Mouse (Mus musculus): Measurements from ENCODE around the gene Ubxn6.
"Not testable (repeated sequence)": the region's sequence is repeated elsewhere in the genome, so short reads cannot be mapped to it uniquely, and the experiment has no call there.

Ubxn6 gene

DNA sequence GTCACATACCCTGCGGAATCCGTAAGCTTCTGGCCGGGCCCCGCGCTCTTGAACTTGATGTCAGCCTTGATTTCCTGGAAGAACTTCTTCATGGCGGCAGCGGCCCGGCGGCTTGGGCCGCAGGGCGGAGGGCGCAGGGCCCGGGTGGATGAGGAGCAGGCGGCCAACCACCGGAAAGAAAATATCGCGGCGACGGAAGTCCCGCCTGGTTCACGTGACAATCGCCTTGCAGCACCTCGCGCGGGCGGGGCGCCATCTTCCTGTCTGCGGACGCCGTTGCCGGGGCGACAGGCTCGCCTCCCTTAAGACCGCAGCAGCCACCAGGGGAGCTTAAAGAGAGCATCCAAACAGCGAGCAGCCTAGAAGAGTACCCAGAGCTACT lies at the start of gene Ubxn6:
Gene Ubxn6 (minus strand): TSS at position 202 of the 382 bp plus-strand sequence.
- peak; percentile 96 to 97 for DNase-seq

DNA sequence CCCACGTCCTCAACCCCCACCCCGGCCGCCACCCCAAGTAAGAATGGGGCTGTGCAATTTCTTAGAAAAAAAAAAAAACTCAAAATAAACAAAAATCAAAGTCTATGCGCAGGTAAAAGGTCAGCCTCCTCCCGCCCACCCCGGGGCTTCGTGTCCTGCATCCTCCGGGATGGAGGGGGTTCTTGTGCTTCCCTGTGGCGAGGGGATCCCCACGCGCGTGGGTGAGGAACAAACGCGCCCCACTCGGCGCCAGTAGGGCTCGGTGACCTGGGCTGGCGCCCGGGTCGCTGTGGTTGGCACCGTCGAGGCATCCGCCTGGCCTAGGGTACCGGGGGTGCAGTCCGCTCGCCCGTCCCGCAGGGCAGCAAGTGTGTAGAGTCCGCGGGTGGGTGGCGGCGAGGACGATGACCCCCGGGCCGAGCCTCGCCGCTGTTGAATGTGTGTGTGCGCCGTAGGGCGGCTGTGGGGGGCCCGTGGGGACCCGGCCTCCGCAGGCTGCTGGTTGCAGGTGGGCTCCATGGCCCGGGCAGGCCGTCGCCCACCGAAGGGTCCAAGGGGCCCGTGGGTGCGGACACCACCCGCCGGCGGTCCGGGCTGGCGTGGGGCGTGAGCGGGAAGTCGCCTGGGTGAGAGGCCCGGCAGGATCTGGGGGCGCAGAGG lies 49.0 kb upstream of the Ubxn6 start:
- no peak for DNase-seq

DNA sequence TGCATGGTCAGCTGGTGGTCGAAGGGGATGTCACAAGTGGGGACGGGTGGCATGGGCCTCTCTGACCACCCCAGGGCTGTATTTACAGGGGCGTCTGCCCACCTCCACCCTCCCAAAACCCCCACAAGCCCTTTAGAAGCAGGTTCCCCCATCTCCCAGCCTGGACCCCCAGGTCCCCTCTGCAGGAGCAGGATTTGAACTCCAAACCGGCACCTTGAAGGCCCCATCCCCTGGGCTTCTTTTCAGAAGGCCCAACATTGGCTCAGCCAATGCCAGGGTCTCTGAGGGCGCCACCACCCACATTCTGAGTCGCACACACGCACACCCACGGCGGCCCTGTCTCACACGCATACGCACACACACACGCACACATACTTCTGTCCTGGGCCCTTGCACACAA lies 48.3 kb upstream of the Ubxn6 start:
- no peak for DNase-seq

DNA sequence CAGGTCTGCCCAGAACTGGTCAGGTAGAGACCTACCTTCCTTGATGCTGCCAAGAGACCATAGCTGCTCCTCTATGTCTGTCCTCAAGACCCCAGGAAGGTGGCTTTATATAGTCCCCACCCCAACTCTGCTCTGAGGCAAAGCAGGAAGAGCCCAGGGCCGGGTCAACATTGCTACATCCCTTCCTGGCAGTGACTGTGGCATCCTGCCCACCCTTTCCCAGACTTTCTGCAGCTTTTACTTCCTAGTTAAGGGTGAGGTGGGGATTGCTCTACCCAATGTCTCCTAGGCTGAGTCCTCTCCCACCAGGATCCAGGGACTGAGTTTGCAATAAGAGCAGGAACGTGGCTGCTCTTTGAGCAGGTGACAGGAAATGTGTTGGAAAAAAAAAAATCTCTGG lies 47.0 kb upstream of the Ubxn6 start, which contains the start of gene Lrg1:
Gene Lrg1 (minus strand): TSS at position 176 of the 400 bp plus-strand sequence.
- peak; percentile 66 to 69 for DNase-seq

DNA sequence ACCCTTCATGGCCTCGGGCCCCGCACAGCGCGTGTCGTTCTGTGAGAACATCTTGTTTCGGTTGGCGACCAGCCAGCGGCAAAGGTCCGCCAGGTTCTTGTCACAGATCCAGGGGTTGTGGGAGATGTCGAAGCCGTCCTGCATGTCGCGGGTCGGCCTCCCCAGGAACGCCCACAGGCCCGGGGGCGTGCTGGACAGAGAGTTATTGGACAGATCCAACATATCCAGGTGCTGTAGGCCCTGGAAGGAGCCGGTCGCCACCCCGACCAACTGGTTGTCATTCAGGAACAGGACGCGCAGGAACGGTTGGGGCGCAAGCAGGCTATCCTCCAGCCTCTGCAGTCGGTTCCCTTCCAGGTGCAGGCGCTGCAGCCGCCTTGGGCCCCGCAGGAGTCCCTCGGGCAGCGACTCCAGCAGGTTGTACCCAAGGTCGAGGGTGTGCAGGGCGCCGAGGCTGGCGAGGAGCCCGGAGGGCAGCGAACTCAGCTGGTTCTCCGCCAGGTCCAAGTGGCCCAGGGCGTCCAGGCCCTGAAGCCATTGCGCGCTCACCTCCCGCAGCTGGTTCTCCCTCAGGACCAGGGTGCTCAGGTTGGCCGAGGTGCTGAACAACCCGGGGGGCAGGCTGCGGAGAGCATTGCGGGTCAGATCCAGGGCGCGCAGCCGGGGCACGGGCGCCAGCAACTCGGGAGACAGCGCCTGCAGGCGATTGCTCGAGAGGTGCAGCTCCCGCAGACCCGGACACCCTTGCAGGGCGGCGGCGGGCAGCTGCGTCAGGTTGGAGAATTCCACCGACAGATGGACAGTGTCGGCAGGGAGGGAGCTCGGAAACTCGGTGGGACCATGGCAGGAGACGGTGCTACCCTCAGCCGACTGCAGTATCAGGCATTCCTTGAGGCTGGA lies 45.4 kb upstream of the Ubxn6 start:
- peak; percentile 59 to 73 for DNase-seq

DNA sequence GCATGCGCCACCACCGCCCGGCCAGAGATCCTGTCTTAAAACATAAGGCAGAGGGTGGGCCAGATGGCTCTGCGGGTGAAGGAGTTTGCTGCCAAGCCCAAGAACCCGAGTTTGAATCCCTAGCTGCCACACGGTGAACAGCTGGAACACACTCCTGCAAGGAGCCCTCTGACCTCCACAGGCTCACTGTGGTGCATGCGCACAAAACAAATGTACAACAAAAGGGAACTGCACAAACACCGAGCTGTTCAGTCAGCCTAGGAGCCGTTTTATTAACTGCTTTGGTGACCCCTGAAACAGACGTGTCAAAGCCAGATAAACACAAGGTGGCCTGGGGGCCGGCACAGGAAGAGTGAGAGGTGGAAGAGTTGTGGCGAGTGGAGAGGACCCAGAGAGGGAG lies 44.6 kb upstream of the Ubxn6 start:
- no peak for DNase-seq

DNA sequence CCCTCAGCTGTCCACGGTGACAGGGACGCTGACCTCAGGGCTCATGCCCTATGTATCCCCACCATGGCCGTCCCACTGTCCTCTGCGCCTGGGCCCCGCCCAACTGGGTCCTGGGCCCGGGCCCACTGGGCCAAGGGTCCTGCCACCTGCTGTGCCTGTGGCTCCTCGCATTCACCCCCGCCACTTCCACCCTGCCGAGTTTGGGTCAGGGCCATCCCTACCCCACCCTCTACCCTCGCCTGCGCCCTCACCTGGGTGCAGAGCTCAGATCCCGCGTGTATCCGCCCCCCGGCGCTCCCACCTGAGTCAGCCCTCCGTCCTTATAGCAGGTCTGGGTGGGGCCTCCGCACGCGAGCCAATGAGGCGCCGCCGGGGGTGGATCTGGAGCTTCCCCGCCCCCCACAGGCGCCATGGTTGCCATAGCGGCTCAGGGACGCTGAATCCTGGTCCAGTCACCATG lies 42.5 kb upstream of the Ubxn6 start, which contains the start of gene Plin5:
Gene Plin5 (minus strand): TSS at position 346 of the 460 bp plus-strand sequence.
- DNase-seq, result peak; percentile 66 to 76

DNA sequence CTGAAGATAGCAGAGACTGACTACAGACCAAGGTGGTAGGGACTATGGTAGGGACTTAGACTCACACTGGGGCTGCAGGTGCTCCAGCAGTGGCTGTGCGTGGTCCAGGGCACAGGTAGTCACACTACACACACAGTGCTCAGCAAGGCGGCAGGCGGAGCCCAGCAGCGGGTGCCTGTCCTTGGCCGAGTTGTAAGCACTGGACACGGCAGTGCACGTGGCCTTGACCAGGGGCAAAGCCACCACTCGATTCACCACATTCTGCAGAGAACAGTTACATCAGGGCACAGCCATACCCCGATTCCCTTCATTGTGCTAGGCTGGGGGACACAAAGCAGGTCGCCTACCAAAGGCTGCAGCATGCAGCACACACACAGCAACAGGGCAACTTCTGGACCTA lies 41.4 kb upstream of the Ubxn6 start:
- no peak for DNase-seq

DNA sequence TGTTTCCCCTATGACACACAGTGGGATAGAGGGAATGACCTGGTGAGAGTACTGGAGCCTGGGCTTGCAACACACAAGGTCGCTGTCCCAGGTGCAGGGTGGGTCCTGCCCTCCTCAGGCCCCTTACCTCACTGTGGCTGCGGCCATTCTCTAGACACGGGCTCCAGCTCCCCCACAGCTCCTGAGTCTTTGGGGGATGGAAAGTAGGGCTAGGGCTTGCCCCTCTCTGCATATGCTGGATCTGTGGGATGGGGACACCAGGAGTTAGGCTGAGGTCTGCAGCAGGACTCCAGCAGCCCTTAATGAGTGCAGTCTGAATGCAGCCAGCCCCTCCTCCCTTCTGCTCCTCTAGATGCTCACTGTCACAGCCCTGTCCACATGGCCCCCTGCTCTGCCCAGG lies 37.9 kb upstream of the Ubxn6 start:
- DNase-seq, result no peak

DNA sequence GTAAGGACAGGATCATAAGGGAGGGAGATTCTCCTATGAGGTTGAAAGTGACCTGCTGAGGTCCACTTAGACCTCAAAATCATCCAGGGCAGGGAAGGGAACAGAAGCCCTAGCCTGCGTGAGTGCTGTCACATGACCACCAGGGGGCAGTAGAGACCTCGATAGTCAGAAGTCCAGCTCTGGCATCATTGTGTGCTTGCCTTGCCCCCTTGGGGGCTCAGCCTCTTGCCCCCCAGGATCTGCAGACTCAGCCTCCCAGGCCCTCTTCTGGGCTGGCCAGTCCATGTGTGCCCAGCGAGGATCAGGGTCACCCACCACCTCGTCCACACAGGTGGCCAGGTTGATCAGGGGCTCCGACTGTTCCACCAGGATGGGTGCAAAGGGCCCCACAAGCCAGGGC lies 37.0 kb upstream of the Ubxn6 start:
- peak; percentile 34 to 69 for DNase-seq

DNA sequence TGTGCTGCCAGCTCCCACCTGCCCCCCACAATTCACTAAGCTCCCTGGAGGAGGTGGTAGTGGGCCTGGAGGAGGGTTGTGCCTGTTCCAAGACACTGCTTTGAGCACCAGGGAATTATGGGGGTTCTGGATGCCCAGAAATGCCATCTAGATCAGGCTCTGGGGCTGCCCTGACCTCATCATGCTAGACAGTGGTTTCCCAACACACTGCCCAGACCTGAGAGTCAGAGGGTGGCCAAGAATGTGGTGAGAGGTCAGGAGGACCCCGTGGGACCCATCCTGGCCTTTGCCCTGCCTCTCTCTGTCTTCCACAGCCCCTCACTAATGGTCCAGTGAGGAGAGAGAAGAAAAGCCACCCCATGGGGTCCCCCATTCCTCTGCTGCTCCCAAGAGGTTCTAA lies 36.2 kb upstream of the Ubxn6 start:
- no peak for DNase-seq

DNA sequence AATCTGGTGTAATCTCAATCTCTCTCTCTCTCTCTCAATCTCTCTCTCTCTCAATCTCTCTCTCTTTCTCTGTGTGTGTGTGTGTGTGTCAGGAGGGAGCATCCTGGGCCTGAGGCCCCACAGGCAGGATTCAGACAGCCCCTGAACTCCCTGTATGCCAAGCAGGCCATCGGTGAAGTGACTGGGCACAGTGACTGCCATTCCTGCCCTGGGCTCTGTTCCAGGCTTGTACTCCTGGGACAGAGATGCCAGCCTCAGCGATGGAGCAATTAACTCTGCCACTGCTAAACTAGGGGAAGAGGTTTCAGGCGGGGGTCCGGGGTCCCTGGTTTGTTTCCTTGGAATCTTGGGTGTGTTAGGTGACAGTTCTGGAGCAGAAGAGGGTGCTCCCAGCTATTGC lies 35.7 kb upstream of the Ubxn6 start:
- no peak for DNase-seq

DNA sequence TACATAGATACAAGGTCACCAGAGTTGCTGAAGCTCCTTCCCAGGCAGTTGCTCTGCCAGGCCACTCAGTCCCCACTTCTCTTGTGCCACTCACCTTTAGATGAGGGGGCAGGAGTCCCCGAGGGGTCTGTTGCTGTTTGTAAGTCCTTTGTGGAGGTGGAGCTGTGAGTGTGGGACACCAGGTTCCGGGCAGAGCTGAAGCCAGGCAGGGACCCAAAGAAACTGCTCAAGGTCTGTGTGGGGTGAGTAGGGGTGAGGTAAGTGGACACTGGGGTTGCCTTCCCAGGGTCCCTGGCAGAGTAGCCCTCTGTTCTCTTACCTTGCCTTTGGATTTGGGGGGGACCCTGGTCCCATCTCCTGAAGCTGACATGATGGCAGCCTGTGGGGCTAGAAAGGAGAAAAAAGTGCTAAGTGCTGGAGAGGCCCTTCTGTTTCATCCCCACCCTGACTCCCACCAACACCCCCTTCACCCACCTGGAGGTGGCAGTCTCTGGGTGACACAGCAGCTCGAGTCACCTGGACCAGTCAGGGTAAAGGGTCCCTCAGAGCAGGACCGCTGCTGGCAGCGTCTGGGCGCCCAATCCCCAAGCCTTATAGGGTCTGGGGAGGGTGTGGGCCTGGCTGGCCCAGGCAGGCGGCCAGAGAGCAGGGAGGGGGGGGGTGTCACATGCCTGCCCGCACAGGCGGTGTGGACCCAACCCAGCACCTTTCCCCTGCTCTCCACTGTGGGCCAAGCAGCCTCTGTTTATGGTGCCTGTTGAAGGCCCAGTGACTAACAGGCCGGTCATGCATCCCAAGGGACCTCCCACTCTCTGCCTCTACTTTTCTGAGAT lies 34.6 kb upstream of the Ubxn6 start, which contains the start of gene Plin4:
Gene Plin4 (minus strand): TSS at position 585 of the 833 bp plus-strand sequence.
- no peak for DNase-seq

DNA sequence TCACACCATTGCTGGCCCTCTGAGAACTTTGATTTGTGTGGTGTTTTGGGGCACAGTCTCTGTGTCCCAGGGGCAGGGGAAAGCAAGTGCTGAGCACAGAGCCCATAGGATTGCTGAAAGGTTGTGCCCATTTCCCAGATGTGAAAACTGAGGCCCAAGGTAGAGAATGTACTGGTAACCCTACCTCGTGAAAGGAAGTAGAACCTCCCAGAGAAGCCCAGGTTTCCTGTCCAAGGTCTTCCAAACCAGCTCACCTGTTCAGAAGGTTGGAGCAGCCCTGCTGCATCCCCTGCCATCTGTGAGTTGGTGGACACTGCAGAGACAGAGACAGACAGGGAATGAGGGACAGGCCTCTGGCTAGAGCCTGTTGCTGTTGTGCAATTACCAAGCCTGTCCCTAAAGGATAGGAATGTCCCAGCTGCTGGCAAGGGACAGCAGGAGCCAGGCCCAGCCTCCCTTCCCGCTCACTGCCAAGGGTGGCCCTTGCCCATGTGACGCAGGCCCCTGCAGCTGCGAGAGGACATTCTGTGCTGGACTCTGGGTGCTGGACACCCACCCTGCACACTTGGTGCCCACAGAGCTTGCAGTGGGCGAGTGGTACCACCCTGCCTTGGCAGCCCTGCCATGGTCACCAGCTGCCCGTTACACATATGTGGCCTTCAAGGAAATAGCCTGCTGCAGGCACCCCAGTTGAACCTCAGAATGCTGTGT lies 33.7 kb upstream of the Ubxn6 start:
- DNase-seq, result peak; percentile 55 to 66

DNA sequence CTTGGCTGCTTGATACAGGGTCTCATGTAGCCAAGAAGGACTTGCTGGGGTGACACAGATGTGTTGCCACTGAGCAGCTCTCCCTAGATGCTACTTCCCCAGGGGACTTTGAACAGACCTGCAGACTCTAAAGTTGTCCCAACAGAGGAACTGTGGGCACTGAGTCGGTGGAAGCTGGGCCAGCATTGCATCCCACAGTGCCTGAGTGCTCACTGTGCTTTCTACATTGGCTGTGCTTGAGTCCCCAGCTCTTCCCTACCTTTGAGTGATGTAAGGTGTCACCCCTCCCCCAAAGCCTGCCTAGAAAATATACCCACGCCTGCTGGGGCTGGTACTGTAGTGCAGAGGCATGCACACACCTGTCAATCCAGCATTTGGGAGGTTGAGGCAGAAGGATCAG lies 32.9 kb upstream of the Ubxn6 start:
- no peak for DNase-seq

DNA sequence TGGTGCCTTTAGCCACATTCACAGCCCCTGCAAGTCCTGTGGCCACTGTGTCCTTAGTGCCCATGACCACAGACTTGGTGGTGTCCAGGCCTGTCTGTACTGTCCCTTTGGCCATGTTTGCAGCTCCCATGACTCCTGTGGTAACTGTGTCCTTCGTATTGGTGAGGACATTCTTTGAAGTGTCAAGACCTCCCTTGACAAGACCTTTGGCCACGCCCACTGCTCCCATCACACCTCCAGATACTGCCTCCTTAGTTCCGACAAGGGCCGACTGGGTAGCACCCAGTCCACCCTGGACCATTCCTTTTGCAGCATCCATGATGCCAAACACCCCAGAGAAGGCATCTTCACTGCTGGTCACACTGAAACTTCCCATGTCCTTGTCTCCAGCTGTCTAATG lies 32.2 kb upstream of the Ubxn6 start:
- no peak for DNase-seq

DNA sequence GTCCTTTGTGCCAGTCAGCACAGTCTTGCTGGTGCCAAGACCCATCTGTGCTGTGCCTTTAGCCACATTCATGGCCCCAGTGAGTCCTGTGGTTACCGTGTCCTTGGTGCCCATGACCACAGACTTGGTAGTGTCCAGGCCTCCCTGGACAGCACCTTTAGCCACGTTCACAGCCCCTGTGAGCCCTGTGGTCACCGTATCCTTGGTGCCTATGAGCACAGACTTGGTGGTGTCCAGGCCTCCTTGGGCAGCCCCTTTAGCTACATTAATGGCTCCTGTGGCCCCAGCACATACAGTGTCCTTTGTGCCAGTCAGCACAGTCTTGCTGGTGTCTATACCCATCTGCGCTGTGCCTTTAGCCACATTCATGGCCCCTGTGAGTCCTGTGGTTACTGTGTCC lies 31.6 kb upstream of the Ubxn6 start:
- not testable (repeated sequence) for DNase-seq

DNA sequence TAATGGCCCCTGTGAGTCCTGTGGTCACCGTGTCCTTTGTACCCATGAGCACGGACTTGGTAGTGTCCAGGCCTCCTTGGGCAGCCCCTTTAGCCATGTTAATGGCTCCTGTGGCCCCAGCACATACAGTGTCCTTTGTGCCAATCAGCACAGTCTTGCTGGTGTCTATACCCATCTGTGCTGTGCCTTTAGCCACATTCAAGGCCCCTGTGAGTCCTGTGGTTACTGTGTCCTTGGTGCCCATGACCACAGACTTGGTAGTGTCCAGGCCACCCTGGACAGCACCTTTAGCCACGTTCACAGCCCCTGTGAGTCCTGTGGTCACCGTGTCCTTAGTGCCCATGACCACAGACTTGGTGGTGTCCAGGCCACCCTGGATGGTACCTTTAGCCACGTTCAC lies 30.0 kb upstream of the Ubxn6 start:
- DNase-seq, result not testable (repeated sequence)

DNA sequence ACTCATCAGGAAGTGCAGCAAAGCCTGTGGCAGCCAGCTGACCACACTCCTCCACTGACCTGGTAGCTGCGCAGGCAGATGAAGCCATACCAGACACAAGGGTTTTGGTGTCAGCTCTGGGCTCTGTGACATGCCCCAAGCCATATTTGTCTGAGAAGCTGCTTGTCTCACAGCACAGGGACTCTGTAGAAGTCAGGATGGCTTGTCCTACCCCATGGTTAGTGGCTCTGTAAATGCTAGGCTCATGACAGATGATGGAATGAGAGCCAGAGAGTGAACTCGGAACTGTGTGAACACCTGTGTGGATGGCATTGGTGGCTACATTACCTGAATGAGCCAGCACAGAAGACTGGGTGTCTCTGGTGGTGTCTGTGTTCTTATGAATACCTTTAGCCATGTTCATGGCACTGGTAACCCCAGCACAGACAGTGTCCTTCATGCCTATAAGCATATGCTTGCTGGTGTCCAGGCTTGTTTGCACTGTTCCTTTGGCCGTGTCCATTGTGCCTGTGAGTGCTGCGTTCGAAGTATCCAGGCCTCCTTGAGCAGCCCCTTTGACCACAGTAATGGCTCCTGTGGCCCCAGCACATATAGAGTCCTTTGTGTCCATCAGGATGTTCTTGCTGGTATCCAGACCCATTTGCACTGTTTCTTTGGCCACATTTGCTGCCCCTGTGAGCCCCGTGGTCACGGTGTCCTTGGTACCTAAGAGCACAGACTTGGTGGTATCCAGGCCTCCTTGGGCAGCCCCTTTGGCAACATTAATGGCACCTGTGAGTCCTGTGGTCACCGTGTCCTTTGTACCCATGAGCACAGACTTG lies 28.8 kb upstream of the Ubxn6 start:
- DNase-seq, result no peak

DNA sequence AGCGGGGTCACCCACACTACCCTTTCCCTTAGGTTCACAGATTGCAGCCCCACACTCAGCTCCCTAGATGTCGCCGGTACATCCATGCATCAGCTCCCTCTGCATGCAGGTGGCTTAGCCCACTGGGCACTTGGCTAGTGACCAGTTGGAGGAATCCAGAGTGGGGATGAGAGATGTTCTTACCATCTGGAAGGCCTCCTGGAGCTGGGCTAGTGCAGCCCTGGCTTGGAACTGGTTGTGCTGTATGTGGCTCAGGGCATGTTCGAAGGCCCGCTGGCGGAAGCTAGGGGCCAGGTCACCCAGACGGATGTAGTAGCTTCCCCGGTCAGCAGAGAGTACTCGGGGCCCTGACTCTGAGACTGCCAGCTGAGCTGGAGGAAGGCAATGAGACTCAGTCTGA lies 28.1 kb upstream of the Ubxn6 start:
- no peak for DNase-seq

DNA sequence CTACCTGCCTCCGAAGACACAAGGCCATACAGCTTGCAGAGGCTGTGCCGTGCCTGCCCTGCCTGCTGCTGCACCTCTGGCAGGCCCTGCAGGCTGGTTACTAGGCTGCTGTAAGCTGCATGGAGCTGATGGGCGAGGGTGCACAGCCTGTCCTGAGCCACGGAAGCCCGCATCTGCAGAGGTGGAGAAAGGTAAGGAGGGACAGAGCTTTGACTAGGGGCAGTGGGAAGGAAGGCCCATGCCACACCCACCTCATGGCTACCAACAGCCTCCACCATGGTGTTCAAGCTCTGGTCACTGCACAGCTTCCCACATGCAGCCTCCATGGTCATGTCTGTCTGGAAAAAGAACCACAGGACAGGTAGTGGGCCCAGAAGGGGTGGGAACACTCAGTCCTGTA lies 27.3 kb upstream of the Ubxn6 start:
- no peak for DNase-seq

Data from lung, adult 18-20 months (tissue).